Mouse (Mus musculus) hindlimb bud, embryonic 11.5 days (tissue): ENCODE results near the gene Dip2b.

Source experiments
- DNase-seq: peaks from one replicate; pipeline ENCODE4 v3.0.0-alpha.2; 2012; ENCODE audit warnings: low read depth, low spot score; ENCODE audit errors: extremely low spot score

Dip2b gene

DNA sequence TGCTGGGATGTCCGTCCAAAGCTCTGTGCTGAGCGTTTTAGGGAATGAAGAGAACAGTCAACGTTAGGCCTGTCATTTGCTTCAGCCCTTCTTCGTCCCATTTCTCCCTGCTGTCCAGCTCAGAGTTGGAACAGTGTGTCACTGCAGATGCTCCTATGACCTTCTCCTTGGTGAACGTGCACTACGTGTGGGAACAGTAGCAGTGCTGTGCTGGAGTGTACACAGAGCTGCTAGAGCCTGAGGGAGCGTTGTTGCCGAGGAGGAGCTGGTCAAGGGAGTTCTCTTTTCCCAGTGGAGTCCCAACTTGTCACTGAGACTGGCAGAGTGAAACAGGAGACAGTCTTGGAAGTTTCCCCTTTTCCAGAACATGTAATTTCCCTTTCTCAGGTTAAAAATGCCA, 43.6 kb downstream of the Dip2b start:
- no peak for DNase-seq

DNA sequence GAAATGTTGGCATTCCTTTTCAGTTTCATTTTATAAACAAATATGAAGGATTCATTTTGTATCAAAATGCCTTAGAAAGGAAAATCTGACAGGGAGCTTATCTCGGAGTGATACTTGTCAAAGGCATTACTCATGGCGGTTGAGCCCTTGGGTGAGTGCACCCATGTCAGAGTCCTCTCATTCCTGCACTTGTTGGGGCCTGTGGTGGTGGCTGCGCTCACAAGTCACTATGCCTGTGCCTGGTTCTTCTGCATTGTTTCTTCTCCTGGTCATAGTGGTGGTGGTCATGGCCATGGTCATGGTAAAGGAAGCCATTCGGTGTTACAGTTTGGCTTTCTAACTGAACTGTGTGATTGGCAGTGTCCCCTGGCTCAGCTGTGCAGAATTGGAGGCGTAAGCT, 44.3 kb downstream of the Dip2b start:
- no peak for DNase-seq

DNA sequence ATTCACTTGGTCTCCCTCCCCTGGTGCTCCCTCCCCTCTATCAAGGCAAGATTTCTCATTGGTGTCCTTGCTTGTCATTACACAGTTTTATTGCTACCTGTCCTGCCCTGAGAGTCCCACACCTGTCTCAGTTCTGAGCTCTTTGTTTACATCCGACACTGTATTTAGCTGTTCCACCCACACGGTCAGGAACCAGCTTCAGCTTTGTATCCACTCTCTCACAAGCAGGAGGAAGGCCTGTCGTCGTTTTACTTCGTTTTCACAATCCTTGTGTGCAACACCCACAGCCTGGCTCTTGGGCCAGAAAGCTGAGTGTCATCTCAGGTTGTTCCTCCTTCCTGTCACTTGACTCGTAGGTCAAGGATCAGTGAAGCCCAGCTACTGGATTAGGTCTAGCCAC, 45.4 kb downstream of the Dip2b start:
- DNase-seq: no peak

DNA sequence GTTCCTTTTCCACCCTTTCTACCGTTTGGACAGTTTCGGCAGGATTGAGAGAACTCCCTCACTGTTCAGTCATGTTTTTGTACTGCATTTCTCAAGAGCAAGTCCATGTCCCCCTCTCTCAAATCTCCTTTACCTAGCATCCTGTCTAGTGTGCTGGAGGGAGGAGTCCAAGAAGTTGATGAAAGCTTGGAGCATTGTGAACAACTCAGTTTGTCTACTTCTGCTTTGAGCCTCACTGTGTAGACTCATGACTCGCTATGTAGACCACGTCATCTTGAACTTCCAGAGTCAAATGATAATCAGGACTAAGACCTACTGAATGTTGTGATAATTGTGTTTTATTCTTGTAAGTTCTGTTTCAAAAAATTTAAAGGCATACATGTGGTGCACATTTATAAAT, 46.4 kb downstream of the Dip2b start:
- no peak for DNase-seq

DNA sequence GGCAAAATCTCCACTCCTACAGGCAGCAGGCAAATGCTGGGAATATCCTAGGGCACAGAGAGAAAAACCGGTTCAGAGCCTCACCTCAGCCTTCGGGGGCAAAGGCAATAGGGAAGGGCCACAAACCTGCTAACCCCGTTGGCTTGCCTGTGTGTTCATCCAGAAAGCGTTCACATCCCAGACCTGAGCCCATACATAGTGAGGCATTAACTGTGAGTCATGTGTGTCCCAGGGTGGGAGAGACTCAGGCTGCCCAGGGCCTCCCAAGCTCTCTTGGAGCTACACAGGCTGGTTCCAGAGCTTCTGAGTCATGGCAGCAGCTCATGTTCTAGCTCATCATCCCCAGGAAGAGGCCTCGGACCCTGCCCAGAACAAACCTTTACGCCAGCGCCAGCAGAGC, 49.6 kb downstream of the Dip2b start:
- DNase-seq: no peak

DNA sequence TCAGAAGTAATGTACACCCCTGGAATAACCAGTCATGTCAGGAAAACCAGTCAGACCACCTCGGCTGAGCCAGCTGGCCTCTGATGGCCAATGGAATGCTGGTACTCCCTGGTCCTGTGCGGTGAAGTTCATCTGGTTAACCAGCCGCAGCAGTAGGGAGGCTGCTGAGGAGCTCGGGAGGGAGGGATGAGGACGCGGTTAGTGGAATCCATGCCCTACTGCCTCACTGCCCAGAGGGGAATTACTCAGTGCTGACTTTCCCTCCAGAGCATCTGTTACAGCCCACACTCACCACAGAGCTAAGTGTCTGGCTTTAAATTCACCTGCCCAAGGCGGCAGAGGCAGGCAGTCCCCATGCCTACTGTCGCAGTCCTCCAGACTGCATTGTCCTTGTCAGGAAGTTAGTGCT, 51.2 kb downstream of the Dip2b start:
- peak; percentile 37 for DNase-seq

DNA sequence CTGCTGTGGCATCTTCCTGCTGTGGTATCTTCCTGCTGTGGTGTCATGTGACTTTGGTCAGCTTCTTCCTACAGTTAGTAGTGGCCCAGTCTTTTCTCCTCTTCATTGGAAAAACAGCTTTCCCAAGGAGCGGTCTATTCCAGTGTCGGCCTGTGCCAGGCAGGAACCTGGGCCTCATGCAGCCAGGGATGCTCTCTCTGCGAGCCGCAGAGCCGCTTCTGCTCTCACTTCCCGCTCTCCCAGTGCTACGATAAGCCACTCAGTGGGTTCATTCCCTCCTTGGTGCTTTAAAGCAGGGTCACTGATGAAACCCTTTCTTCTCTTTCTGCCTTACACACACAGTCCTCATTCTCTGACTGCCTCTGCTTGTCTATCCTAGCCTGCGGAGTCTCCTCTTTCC, 53.4 kb downstream of the Dip2b start:
- DNase-seq: no peak

DNA sequence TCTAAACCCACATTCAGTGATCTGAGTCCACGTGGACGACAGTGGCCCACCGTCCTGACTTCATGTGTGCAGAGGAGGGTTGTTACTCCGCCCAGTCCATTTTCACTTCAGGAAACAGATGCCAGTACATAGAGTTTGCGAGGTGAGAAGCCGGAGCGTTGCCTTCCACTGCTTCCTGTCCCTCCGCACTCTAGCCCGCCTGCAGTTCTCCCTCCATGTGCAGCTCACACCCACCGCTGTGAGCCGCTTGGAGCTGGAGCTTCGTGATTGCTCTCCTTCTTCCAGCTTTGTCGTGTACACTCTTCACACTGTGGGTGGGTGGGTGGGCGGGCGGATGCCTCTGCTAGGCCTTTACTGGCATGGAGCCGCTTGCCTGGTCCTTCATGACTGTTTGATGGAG, 53.8 kb downstream of the Dip2b start:
- no peak for DNase-seq

DNA sequence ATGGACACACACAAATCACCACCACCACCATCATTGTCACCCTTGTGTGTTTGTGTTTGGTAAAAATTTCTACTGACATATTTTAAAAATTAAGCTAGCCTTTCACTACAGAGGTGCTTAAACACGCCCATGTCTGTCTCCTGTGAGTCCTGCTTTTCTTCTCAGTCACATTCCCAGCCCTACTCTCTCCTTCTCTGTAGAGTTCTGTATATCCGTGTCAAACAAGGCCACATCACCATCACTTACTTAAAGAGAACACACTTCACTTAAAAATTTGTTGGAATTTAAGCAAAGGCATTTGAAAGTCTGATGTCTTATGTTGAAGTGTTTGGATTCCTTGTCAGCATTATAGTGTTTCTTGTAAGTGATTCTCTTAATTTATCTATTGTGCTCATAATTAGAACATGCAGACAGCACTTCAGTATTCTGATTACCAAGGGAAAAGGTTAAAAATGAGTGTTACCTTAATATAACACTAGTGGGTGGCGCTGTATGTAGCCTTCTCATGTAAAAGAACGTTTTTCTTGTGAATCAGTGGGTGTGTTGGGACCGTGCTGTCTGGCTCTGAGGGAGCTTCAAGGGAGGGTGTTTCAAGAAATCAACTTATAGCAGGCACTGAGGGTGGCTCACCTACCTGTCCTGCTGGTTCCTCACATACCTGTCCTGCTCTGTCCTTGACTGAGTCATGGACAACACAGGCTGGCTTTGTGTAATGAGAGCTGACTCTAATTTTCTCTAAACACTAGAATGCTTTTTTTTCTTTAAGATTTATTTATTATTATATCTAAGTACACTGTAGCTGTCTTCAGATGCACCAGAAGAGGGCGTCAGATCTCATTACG, 58.3 kb downstream of the Dip2b start:
- DNase-seq: no peak

DNA sequence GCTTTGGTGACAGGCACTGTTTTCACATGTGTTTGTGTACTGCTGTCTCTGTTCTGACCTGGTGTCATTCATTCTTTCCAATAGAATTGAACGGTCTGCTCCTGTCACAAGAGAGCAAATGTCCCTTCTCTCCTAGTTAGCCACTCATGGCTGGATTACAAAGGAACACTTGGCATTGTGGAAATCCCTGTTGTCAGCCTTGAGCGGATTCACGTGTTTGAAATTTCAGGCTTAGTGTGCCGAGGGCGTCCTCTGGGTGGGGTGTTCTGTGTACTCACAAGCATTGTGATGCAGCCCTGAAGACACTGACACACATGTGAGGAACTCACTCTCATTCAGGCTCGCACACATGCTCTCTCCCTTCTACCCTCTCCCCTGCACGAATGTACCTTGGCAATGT, 61.9 kb downstream of the Dip2b start:
- no peak for DNase-seq

DNA sequence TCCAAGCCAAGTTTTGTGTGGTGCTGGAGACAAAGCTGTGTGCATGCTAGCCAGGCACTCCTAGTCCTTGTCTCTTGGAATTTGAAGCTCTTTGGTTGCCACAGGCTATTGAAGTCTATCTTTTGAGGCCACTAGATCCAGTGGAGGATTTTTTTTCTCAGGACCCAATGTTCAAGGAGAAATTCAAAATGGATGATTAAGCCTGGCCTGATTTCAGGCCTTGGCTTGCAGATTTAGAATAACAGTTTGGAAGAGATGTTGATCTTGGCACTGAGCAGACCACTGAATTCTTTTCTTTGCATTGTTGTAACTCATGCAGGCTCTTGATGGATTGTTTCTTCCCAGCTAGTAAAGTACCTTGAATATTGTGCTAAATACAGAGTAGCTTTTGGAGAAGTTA, 62.7 kb downstream of the Dip2b start:
- DNase-seq: no peak

DNA sequence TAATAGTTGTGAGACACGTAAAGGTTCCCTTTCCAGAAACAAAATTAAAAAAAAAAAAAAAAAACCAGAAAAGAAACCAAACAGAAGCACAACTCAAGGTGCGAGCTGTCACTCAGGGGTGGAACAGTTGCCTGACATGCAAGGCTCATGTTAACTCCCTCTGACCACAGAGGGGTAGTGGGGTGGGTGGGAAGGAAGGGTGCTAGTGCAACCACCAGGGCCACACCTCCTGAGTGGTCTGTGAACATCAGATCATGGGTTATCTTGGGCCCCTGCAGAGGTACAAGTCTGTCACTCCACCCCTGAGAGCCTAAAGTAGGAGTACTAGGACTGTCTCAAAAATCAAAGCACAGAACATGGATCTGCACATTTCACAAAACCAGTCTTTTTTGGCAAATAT, 65.7 kb downstream of the Dip2b start:
- DNase-seq: no peak

DNA sequence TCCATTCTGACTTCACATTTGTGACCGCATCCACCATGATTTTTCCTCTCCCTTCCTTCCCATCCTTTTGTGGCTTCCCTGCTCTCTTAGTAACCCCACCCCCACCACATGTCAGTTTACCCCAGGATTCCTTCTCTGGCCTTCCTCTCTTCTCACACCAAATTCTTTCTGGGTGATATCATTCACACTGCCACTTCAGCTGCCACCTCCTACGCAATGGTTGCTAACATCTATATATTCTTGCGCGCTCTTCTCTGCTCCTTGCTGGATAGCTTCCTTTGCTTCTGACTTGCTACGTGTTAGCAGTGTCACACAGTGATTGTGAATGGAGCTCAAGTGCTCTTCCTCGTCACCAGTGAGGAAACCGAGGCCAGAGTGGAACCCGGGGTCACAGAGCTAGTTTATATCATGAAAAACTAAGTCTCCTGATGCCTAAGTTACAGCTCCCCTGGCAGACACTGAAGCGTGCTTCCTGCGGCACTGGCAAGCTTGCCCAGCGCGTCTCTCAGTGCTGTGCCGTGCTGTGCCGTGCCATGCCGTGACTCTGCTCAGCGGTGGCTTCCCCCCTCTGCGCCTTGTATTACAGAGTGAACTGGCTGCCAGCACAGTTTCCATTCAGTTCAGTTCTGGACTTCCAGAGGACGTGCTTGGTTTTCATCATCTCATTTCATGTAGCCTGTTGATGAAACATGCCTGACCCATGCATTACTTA, 69.8 kb downstream of the Dip2b start:
- no peak for DNase-seq

DNA sequence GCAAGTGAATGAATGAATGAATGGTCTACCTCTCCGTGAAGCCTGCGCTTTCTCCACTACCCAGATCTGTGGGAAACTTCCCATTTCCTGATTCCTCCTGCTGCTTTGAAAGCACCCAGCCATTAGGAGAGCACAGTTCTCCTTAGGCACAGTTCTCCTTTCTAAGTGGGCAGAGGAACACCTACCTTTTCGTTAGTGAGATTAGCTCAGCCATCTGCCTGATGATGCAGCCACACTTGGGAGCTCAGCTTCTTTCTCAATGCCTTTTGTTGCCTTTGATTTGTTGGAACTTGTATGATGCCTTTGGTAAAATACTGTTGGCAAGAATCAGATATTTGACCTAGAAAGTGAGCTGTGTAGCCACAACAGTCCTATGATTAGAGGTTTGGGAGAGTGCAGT, 71.5 kb downstream of the Dip2b start:
- no peak for DNase-seq

DNA sequence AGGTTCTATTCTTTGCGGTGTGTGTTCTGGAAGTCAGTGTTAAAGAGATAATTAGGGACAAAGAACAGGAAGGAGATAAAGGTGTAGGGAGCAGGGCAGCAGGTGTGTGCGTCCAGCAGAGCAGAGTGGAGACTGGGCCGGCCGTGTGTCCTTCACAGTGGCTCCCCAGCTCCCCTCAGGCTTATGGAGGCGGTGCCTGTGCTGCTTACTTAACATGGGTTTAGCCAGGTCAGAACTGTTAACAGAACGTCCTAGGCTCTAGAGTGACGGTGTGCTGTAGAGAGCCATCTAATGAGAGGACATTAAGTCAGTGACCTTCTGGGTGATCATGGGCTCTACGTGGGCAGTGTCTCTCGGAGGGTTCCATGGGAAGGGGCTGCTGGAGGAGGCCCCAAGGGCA, 73.4 kb downstream of the Dip2b start:
- DNase-seq: no peak

DNA sequence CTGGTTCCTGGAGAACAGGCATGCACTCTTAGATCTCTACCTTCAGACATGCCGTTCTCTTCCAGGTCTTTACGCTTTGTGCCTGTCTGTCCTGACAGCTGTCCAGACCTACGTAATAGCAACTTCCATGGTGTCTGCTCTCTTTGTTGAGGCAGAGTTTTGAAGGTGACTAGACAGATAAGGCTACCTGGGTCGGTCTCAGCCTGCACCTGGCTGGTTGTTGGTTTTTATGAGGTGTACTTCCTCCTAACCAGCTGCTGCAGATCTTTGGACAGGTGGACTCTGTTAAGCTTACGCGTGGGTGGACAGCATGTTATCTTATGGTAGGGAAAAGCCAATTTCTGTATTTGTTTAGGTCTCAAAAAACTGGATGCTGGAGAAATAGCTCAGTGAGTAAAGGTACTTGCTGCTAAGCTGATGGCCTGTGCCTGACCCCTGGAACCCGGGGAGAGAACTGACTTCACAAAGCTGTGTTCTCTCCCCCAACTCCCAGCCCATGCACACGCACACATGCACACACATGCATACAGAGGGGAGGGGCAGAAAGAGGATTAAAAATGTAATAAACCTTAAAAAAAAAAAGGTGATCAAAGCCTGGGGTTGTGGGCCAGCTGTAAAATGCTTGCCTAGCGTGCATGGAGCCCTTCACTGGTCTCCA, 74.0 kb downstream of the Dip2b start:
- no peak for DNase-seq

DNA sequence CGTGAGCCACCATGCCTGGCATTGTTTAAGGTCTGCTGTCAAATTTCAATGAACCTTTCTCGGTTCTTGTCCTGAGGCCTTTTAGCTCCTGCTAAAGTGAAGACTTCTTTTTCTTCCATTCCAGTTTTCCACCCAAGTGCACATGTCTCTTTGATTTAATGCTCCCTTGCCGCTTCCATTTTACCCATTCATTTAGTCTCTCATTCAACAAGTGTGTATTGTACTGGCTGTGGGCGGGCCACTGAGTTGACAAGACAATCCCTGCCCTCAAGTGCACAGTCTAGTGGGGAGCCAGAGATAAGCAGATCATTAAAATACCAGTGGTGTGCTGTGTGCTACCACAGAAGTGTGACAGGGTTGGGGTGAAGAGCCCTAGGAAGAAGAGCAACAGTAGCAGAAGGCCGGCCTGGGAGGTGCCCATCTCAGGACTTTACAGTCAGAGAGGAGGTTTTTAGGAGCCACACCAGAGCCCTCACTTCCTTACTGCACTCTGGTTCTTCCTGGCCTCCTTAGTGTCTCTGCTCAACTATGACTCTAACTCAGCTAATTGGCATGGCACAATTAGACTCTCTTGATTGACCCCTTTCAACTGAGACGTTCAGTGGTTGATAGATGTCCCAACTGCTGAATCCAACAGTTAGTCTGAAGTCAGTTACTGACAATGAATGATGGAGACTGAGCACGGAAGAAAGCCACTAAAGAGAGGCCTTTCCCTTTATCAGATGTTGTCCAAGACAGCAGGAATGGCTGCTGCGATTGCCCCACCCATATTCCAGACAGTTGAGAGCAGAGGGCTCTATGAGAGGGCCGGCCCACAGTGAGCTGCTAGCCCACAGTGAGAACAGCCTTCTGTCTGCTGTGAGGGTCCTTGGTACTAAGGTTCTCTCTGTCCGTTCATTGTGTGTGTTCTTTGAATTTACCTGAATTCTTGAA, 75.1 kb downstream of the Dip2b start:
- no peak for DNase-seq

DNA sequence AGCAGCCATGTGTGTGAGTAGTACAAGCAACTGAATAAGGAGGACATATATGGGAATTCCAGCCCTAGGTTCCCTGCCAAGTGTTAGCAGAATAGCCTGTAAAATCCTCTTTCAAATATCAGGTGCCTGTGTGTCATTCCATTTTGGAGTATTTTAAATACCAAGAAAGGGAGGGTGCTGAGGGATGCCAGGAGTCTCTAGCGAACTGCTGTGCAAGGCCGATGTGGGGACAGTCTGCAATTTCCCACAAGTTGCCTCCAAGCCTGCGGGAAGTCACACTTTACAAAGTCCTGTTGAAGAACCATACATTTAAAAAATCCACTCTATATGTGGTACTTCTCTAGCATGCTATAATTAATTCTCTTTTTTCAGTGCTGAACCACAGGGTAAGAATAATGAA, 77.0 kb downstream of the Dip2b start:
- DNase-seq: no peak

DNA sequence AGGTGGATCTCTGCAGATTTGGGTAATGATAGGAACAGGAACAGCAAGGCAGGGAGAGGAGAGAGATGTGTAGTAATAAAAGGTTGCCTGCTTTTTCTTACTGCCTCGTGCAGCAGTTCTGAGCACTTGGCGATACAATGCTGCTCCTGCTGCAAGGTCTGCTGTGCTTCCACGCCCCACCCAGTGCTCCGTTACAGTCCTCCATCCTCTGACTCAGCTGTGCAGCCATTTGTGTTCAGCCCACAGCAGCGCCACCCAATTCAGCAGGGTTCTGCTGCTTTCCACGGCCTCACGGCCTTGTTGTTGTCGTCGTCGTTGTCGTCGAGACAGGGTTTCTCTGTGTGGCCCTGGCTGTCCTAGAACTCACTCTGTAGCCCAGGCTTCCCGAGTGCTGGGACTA, 77.9 kb downstream of the Dip2b start:
- DNase-seq: no peak

DNA sequence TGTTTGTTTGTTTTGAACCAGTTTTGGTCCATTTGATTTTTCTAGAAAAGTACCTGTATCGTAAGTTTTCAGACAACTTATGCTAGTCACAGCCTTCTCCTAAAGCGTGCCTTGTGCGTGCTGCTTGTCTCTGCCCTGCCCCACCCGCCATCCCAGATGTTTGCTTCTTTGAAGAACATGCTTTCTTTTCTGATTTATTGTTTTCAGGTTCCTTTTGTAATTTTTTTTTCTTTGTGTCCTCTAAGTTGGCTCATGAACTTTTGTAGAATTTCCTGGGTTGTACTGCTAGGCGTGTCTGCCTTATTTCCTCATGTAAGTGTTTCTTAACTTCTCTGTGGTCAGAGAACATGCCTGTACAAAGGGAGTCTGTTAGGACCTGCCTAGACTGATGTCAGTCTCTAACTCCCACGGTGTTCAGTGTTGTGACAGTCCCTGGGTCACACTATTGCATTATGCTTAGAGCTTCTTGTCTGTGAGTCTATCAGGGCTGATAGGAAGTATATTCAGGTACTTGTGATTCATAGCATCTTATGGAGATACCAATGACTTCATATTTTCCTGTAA, 80.8 kb downstream of the Dip2b start:
- no peak for DNase-seq

DNA sequence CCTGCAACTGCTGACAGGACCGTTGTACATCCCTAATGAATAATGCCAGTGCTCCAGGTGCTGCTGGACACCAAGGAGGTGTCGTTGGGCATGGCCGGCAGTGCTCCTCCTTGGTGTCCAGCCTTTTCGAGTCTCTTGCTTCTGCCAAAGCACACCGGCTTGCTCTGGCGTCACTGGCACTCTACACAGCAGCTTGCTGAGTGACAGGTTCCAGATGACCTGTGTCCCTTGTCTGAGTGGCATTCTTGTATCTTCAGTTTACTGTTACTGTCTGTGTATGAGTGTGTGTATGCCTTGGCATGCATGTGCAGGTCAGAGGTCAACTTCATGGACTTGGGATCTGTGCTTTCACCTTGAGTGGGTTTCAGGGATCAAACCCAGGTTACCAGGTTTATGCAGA, 83.0 kb downstream of the Dip2b start:
- no peak for DNase-seq
